Mouse (Mus musculus) urinary bladder, postnatal 36 days (tissue): Measurements from ENCODE around the gene Klra10.
"Not testable (repeated sequence)": the region's sequence is repeated elsewhere in the genome, so short reads cannot be mapped to it uniquely, and the experiment has no call there.

Experiments used
- DNase-seq, 2 experiments: peaks; one replicate each; pipeline ENCODE4 v3.0.0; 2022; ENCODE audit warnings: low spot score in 2 of 2, mixed read lengths in 1 of 2

Klra10 gene

GRCm38 (mm10) chr6:130281828-130282227 lies at the start of gene Klra10:
Gene Klra10 (minus strand): TSS chr6:130281928.
- DNase-seq: not testable (repeated sequence)

GRCm38 (mm10) chr6:130287984-130288649 lies 6.4 kb upstream of the Klra10 start:
- no peak for DNase-seq

GRCm38 (mm10) chr6:130255326-130255725 lies 26.4 kb downstream of the Klra10 start:
- DNase-seq: no peak

GRCm38 (mm10) chr6:130237536-130237935 lies 44.2 kb downstream of the Klra10 start:
- no peak for DNase-seq

- DNase-seq: no peak
These were observed 45.1 kb downstream of the Klra10 start for GRCm38 (mm10) chr6:130236635-130237034.

- no peak for DNase-seq
These were observed 48.5 kb downstream of the Klra10 start, which contains the start of gene Klra7 for GRCm38 (mm10) chr6:130233222-130233621. Gene Klra7 (minus strand): TSS chr6:130233322.
